Mouse (Mus musculus) 3134 (cell line): Measurements from ENCODE around the gene Gm28079.
"Not testable (repeated sequence)": the region's sequence is repeated elsewhere in the genome, so short reads cannot be mapped to it uniquely, and the experiment has no call there.

Experiments used
- DNase-seq: peaks from one replicate; pipeline ENCODE4 v3.0.0-alpha.2; 2011; ENCODE audit warnings: low spot score; ENCODE audit not compliant: insufficient read length; ENCODE audit errors: extremely low read depth

Gm28079 gene

DNA sequence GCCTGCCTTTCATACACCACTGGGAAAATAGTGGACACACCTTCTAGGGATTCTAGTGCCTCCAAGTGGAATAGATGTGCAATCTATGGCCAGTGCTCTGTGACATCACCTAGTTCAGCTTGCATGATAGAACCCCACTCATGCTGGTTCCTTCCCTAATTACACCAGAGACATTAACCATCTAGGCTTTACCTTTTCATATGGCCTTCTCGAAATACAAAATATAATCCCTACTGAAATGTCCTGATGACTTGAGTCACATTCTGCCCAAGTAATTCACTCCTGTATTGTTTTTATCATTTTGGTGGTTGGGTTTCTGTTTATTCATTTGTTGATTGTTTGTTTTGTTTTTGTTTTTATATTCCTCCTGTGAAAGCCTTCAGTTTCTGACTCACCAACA lies at the start of gene Gm28079:
TSS of gene Gm28079 (minus strand) at position 101 of the 400 bp plus-strand sequence.
- not testable (repeated sequence) for DNase-seq
